Mouse (Mus musculus): ENCODE data around the gene Cdc42se1. TPM values are rescaled to one million over a fixed set of nuclear protein-coding genes. Genes with fewer than 3 reads are reported as not detected.

The Cdc42se1 gene
- total RNA-seq, 2 experiments from 2014 or later: 73.5 to 83.9 TPM

- peak in 1 of 2 experiments; percentile 40 for DNase-seq (ENCODE audit: extremely low spot score in 1 of 2, low spot score in 1 of 2)
These were observed 18.1 kb downstream of the Cdc42se1 start for GRCm38 (mm10) chr3:95246465-95247231.

- no peak for DNase-seq (ENCODE audit: extremely low spot score in 1 of 2, low spot score in 1 of 2)
These were observed 19.3 kb downstream of the Cdc42se1 start for GRCm38 (mm10) chr3:95247660-95248336.

GRCm38 (mm10) chr3:95250361-95250760 lies 21.8 kb downstream of the Cdc42se1 start:
- DNase-seq (ENCODE audit: extremely low spot score in 1 of 2, low spot score in 1 of 2): no peak

GRCm38 (mm10) chr3:95250783-95251424 lies 22.4 kb downstream of the Cdc42se1 start, which contains the start of gene Bnipl:
Bnipl (minus strand) TSS chr3:95251193.
- DNase-seq (ENCODE audit: extremely low spot score in 1 of 2, low spot score in 1 of 2): no peak

GRCm38 (mm10) chr3:95256931-95257330 lies 28.4 kb downstream of the Cdc42se1 start:
- DNase-seq (ENCODE audit: extremely low spot score in 1 of 2, low spot score in 1 of 2): no peak

- no peak for DNase-seq (ENCODE audit: extremely low spot score in 1 of 2, low spot score in 1 of 2)
These were observed 33.4 kb downstream of the Cdc42se1 start for GRCm38 (mm10) chr3:95261975-95262374.

- DNase-seq (ENCODE audit: extremely low spot score in 1 of 2, low spot score in 1 of 2): peak in 1 of 2 experiments; percentile 64
These were observed 34.7 kb downstream of the Cdc42se1 start for GRCm38 (mm10) chr3:95263089-95263739.

- no peak for DNase-seq (ENCODE audit: extremely low spot score in 1 of 2, low spot score in 1 of 2)
These were observed 36.2 kb downstream of the Cdc42se1 start for GRCm38 (mm10) chr3:95264724-95265123.

- no peak for DNase-seq (ENCODE audit: extremely low spot score in 1 of 2, low spot score in 1 of 2)
These were observed 37.5 kb downstream of the Cdc42se1 start for GRCm38 (mm10) chr3:95266052-95266451.

GRCm38 (mm10) chr3:95267855-95268254 lies 39.3 kb downstream of the Cdc42se1 start:
- DNase-seq (ENCODE audit: extremely low spot score in 1 of 2, low spot score in 1 of 2): no peak

- DNase-seq (ENCODE audit: extremely low spot score in 1 of 2, low spot score in 1 of 2): no peak
These were observed 41.3 kb downstream of the Cdc42se1 start for GRCm38 (mm10) chr3:95269789-95270188.

GRCm38 (mm10) chr3:95270766-95271364 lies 42.3 kb downstream of the Cdc42se1 start:
- no peak for DNase-seq (ENCODE audit: extremely low spot score in 1 of 2, low spot score in 1 of 2)

- no peak for DNase-seq (ENCODE audit: extremely low spot score in 1 of 2, low spot score in 1 of 2)
These were observed 44.9 kb downstream of the Cdc42se1 start for GRCm38 (mm10) chr3:95273471-95273870.

- no peak for DNase-seq (ENCODE audit: extremely low spot score in 1 of 2, low spot score in 1 of 2)
These were observed 45.9 kb downstream of the Cdc42se1 start for GRCm38 (mm10) chr3:95274453-95274852.

- DNase-seq (ENCODE audit: extremely low spot score in 1 of 2, low spot score in 1 of 2): no peak
These were observed 46.6 kb downstream of the Cdc42se1 start for GRCm38 (mm10) chr3:95275161-95275560.

GRCm38 (mm10) chr3:95276428-95276934 lies 47.9 kb downstream of the Cdc42se1 start:
- no peak for DNase-seq (ENCODE audit: extremely low spot score in 1 of 2, low spot score in 1 of 2)

GRCm38 (mm10) chr3:95277149-95277551 lies 48.6 kb downstream of the Cdc42se1 start:
- DNase-seq (ENCODE audit: extremely low spot score in 1 of 2, low spot score in 1 of 2): no peak

- peak in 1 of 2 experiments; percentile 13 for DNase-seq (ENCODE audit: extremely low spot score in 1 of 2, low spot score in 1 of 2)
These were observed 52.2 kb downstream of the Cdc42se1 start for GRCm38 (mm10) chr3:95280747-95281146.

GRCm38 (mm10) chr3:95281216-95282126 lies 52.9 kb downstream of the Cdc42se1 start, which contains the start of the genes Mindy1 and Prune1:
Mindy1 (plus strand) TSS chr3:95281345.
Prune1 (minus strand) TSS chr3:95282076.
- DNase-seq (ENCODE audit: extremely low spot score in 1 of 2, low spot score in 1 of 2): peak; percentile 97

Data from layer of hippocampus, postnatal 25 days (tissue).